Mouse (Mus musculus) liver, postnatal 0 days (tissue): ENCODE data around the gene Chn2.

ENCODE experiments used
- CTCF ChIP-seq: sonication (generic); IDR thresholded peaks from 2 replicates; pipeline ENCODE4 v1.5.1; 2016; ENCODE audit warnings: antibody characterized with exemption, low read depth
- EP300 ChIP-seq: IDR thresholded peaks from 2 replicates; pipeline ENCODE4 v1.6.1; 2016; ENCODE audit warnings: antibody characterized with exemption, low read depth, mild to moderate bottlenecking

DNA sequence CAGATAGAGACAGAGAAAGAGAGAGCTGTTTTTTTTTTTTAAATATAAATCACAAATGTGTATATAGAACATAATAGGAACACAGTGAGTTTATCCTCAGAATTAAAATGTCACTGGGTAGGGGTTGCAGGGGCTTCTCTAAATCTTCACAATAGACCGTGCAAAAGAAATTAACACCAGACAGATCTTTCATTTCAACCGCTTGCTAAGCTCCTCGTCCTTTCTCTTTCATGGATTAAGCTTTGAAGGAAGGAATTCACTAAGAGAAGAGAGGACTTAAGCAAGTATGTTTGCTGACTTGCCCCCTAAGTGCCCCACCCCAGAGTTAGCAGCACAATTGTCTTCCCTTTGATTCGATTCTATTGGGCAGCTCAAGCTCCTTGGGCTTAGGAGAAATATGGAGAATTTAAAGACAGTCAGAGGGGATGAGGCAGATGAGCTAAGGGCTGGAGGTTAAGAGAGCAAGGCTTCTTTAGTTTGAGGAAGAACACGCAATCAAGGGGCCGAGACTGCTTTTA is 166.9 kb downstream of the Chn2 start:
- TF ChIP-seq EP300 (no peak), CTCF (no peak)
